Mouse (Mus musculus) layer of hippocampus, adult 9-11 months (tissue): ENCODE results near the gene Mapk8ip2.
"Not testable (repeated sequence)": the region's sequence is repeated elsewhere in the genome, so short reads cannot be mapped to it uniquely, and the experiment has no call there.

Experiments used
- DNase-seq: peaks from one replicate; pipeline ENCODE4 v3.0.0; 2022

Gene Mapk8ip2

GRCm38 (mm10) chr15:89453865-89454478 lies at the start of gene Mapk8ip2:
Mapk8ip2 (plus strand) TSS chr15:89453913.
- DNase-seq: no peak

- DNase-seq: no peak
Observed at GRCm38 (mm10) chr15:89404831-89405623, 48.7 kb upstream of the Mapk8ip2 start.

- DNase-seq: no peak
Observed at GRCm38 (mm10) chr15:89406691-89407090, 47.0 kb upstream of the Mapk8ip2 start.

GRCm38 (mm10) chr15:89410118-89410517 lies 43.6 kb upstream of the Mapk8ip2 start, which contains the start of gene Syce3:
Syce3 (minus strand) TSS chr15:89410503.
- DNase-seq: no peak

- no peak for DNase-seq
Observed at GRCm38 (mm10) chr15:89415282-89415681, 38.4 kb upstream of the Mapk8ip2 start.

- DNase-seq: no peak
Observed at GRCm38 (mm10) chr15:89421938-89422337, 31.8 kb upstream of the Mapk8ip2 start.

- DNase-seq: no peak
Observed at GRCm38 (mm10) chr15:89424621-89425020, 29.1 kb upstream of the Mapk8ip2 start.

- no peak for DNase-seq
Observed at GRCm38 (mm10) chr15:89425711-89426121, 28.0 kb upstream of the Mapk8ip2 start, which contains the start of gene Cpt1b. Cpt1b (minus strand) TSS chr15:89425863.

- no peak for DNase-seq
Observed at GRCm38 (mm10) chr15:89426716-89427115, 27.0 kb upstream of the Mapk8ip2 start.

GRCm38 (mm10) chr15:89428136-89428790 lies 25.4 kb upstream of the Mapk8ip2 start:
- DNase-seq: no peak

GRCm38 (mm10) chr15:89428821-89429351 lies 24.8 kb upstream of the Mapk8ip2 start:
- peak; percentile 38 for DNase-seq

- peak; percentile 97 for DNase-seq
Observed at GRCm38 (mm10) chr15:89429352-89430221, 24.1 kb upstream of the Mapk8ip2 start, which contains the start of the genes C730034F03Rik, Gm44502 and Chkb. C730034F03Rik (plus strand) TSS chr15:89429589. Gm44502 (minus strand) TSS chr15:89429696. Chkb (minus strand) TSS chr15:89429908.

GRCm38 (mm10) chr15:89430341-89430740 lies 23.4 kb upstream of the Mapk8ip2 start:
- no peak for DNase-seq

- DNase-seq: not testable (repeated sequence)
Observed at GRCm38 (mm10) chr15:89430771-89431170, 22.9 kb upstream of the Mapk8ip2 start.

- DNase-seq: no peak
Observed at GRCm38 (mm10) chr15:89431271-89431670, 22.4 kb upstream of the Mapk8ip2 start.

GRCm38 (mm10) chr15:89431806-89432205 lies 21.9 kb upstream of the Mapk8ip2 start:
- no peak for DNase-seq

GRCm38 (mm10) chr15:89432946-89433345 lies 20.8 kb upstream of the Mapk8ip2 start:
- no peak for DNase-seq

GRCm38 (mm10) chr15:89434136-89434535 lies 19.6 kb upstream of the Mapk8ip2 start:
- no peak for DNase-seq

- no peak for DNase-seq
Observed at GRCm38 (mm10) chr15:89435878-89436277, 17.8 kb upstream of the Mapk8ip2 start.

GRCm38 (mm10) chr15:89442486-89443070 lies 11.1 kb upstream of the Mapk8ip2 start:
- no peak for DNase-seq
